Mouse (Mus musculus) T-helper 2 cell (primary cell): ENCODE measurements around the gene Mettl4.
"Not testable (repeated sequence)": the region's sequence is repeated elsewhere in the genome, so short reads cannot be mapped to it uniquely, and the experiment has no call there.

Experiments used
- in situ Hi-C: fragments of 300-600 bp; cut with MboI, MseI; formaldehyde crosslinking; loops from one replicate; pipeline ENCODE4 v1.15.1; 2025; ENCODE audit warnings: high pct_unique_total_duplicates

The Mettl4 gene

DNA sequence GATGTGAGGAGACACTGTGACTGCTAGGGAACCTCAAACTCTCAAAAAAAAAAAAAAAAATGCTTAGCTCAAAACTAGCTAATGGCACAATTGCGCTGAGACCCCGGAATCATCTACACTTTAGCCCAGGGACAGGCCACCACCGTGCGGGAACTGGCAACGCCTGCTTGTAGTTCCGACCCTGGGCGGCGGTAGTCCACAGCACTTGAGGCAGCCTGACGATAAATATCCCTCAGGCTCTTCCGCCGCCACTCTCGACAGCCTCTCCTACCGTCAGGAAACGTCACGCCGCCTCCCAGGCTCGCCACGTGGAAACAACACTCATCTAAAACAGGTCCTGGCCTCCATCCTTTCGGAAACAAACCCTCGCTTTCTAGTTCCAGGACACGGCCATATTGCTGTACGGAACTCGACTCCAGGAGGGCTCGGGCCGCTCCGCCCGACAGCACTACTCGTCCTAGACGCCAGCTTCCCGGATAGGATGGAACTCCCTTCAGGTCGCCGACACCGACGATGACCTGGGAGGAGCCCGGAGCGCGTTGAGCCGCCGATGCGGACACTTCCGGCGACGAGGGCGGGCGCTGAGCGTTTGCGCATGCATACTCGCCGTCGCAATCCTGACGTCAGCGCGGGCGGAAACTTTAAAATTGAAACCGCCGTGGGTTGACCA is at the start of gene Mettl4:
TSS of gene Mettl4 (minus strand) at position 554 of the 670 bp plus-strand sequence.
- in situ Hi-C loops = no loop called here

DNA sequence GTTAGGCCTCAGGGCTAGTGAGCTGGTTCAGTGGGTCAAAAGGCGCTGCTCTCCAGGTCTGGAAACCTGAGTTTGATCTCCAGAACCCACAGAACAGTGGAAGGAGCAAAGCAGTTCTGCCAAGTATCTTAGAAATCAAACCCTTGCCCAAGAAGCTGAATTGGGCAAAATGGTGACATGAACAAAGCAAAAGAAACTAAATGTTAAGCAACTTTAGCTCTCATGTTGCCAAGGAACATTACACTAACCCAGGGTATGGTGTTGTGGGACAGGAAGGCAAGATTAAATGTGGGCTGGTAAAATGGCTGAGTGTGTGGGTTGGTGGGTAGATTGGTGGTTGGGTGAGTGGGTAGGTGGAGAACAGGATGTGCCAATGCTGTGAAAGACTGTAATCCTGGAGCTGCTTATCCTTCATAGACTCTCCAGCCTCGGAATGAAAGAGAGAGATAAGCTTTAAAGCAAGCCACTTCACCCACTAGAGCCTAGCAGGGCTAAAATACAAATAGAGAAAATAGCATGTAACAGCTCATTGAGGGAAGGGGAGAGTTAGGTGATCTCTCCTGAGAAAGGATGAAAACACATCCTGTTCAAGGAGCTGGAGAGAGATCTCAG is 29.2 kb upstream of the Mettl4 start:
- in situ Hi-C loops = no loop called here

DNA sequence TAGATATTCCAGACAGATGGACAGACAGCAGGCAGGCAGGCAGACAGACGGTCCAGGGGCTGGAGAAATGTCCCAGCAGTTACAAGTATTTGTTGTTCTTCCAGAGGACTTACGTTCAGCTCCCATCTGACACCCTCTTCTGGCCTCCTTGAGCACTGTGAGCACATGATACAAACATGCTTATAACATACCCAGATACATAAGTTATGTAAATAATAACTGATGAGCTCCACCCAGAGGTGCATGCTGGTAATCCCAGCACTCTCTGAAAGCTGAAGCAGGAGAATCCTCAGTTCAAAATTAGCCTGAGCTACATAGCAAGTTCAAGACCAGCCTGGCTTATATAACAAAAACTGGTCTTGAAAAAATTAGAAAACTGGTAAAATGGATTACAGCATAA is 18.7 kb upstream of the Mettl4 start:
- in situ Hi-C loops = no loop called here

- in situ Hi-C loops = no loop called here
Measured at GRCm38 (mm10) chr17:94764711-94765110, 14.9 kb upstream of the Mettl4 start.

DNA sequence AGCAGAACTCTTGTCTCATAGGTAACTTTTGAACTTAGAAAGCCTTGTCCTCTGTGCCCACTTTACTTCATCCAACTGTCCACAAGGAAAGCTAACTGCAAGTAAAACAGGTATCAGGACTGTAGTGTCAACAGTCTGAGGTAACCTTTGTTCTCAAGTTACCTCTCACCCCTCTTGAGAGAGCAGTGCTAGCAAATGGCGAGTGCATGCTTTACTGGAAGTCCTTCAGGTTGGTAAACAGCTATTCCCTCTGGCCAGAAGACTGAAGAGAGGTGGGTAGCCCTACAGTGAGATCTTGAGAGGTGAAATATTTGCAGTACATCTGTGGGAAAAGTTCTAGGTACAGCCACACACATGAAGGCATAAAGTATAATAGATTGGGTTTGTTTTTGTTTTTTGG is 14.2 kb upstream of the Mettl4 start:
- in situ Hi-C loops = no loop called here

- in situ Hi-C loops = no loop called here
Measured at GRCm38 (mm10) chr17:94762405-94762804, 12.6 kb upstream of the Mettl4 start.

DNA sequence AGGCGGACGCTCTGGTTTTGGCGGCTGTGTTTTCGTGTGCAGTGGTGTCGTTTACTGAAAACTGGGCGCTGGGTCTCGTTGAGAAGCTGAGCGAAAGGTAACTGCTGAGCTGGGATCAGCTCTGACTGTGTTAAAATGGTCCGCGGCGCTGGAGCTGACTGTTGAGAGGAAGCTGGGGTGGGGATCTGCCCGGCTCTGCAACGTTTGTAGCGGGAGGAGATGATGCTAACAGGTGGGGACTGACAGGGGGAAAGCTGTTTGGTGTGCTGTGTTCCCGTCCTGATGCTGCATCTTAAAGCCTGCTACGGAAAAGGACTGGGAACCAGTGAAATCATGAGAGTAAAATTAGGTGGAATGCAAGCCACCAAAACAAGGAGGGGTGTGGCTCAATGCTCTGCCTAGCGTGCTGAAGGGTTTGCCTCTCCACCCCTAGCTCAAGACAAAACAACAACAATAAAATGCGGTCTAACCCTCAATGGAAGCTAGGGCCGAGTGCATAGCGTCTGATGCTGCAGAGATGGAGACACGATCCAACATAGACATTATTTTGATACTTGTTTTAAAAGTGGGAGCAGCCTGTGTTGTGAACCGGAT is 414 bp upstream of the Mettl4 start:
- in situ Hi-C loops = no loop called here

DNA sequence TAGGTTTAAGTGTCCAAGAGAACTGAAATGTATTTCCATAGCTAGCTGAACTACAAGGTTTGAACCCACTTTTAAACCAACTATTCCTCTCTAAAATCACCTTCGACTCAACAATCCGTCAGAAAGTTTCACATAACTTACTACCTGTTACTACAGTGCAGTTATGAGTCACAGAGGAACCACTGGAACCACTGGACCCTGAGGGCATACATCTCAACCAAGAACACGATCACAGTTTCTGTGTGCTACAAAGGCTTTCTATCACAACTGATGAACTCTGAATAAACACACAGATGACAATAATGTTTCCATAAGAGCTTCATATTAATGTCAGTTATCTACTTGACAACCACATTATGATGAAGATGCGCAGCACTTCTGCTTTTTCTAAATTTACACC is 11.6 kb downstream of the Mettl4 start:
- in situ Hi-C loops = no loop called here

DNA sequence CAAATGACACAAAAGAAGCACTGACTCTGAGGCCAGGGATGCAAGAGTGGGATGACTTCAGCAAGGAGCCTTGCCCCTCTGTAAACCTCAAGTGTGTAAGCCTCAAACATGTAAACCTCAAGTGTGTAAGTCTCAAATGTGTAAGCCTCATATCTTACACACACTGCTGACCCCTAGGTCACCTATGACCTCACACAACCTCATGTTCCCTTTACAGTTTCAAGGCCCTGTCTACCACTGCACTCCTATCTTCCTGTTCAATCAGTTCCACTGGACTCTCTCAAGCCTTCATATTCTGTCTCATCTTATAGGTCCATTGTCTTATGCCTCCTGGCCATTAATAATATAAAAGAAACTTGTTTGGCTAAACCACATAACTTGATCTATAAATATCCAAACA is 13.9 kb downstream of the Mettl4 start:
- in situ Hi-C loops = no loop called here

- in situ Hi-C loops = no loop called here
Measured at GRCm38 (mm10) chr17:94735437-94735836, 14.4 kb downstream of the Mettl4 start.

GRCm38 (mm10) chr17:94730416-94730815 is 19.4 kb downstream of the Mettl4 start:
- in situ Hi-C loops = not testable (repeated sequence)

DNA sequence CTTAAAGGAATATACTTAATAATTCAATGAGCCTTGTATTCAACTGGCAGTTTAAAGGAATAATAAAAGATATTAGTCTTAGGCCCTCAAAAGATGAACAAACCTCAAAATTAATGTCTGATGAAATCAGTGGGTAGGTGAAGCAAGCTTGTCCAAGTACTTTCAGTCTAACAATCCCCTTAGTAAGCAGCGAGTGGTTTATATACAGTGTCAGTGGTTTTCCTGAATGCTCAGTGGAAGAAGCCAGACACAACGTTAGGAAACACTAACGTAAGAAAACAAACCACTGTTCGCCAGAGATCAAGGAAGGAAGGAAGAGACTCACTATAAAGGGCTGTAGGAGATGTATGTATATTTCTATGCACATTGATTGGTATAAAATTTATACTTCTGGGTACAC is 23.1 kb downstream of the Mettl4 start:
- in situ Hi-C loops = no loop called here

DNA sequence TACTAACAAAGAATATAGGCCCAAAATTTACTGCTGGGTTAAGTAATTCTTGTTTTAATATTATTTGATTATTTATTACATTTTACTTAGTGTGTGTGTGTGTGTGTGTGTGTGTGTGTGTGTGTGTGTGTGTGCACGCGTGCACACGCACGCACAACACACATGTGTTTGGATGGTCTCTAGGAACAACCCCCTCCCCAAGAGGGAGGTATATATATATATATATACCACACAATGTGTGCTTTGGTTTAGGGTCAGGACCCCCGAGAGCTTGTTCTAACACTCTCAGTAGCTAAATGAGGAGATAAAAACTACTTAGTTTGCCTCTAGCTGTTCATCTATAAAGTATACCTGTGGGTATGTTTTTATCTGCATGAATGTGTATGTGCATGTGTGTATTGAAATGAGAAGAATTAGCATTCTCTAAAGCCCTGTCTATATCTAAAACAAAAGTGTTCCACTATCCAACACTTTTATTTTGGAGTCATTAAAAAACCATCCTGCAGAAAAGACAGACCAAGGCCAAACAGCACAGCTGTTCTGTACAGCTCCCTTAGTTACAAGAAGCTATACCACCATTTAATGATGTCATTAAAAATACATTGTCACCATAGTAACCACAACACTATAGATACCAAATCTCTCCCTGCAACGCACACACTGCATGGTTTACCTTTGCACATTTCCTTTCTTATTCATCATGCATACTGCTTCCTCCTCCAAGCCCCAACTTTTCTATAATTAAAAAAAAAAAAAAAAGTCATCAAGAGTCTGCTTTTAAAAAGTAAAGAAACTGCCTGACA is 76.1 kb downstream of the Mettl4 start:
- in situ Hi-C loops = loop anchor here (10.0 kb wide), 1 partner anchor 1689 kb away; no protein-coding TSS in a partner anchor
